Mouse (Mus musculus) kidney, postnatal 0 days (tissue): ENCODE data around the gene Pcsk1. TPM values are rescaled to one million over a fixed set of nuclear protein-coding genes. Genes with fewer than 3 reads are reported as not detected.
A peak's percentile ranks its signal among the peaks of the same experiment; 100 is the strongest.

Experiments used
- ATAC-seq: fragments of 200-750 bp; cut with Nextera tagmentation; replicated peaks from 2 replicates; pipeline ENCODE4 v1.8.0; 2017; ENCODE audit warnings: low read depth, moderate number of reproducible peaks, moderate TSS enrichment, moderate library complexity; ENCODE audit not compliant: low FRiP score
- DNase-seq: peaks from one replicate; pipeline ENCODE4 v3.0.0-alpha.2; 2016; ENCODE audit warnings: low spot score
- H3K27ac ChIP-seq: fragments of 300-500 bp; sonication (generic); 2 replicates; pipeline ENCODE4 v1.5.1; 2014; ENCODE audit warnings: mild to moderate bottlenecking
- H3K27me3 ChIP-seq: fragments of 300-500 bp; sonication (generic); 2 replicates; pipeline ENCODE4 v1.6.1; 2014; ENCODE audit warnings: low read length, mixed read lengths; ENCODE audit not compliant: insufficient read depth
- H3K36me3 ChIP-seq: fragments of 300-500 bp; sonication (generic); 2 replicates; pipeline ENCODE4 v1.6.1; 2014; ENCODE audit warnings: low read length, mixed read lengths; ENCODE audit not compliant: insufficient read depth
- H3K4me1 ChIP-seq: fragments of 300-500 bp; sonication (generic); replicated peaks from 2 replicates; pipeline ENCODE4 v1.6.1; 2014; ENCODE audit warnings: antibody characterized with exemption, low read length, mixed read lengths; ENCODE audit not compliant: insufficient read depth
- H3K4me2 ChIP-seq: fragments of 300-500 bp; sonication (generic); 2 replicates; pipeline ENCODE4 v1.6.1; 2014; ENCODE audit warnings: mild to moderate bottlenecking, low read length, moderate library complexity, mixed read lengths
- H3K4me3 ChIP-seq: fragments of 300-500 bp; sonication (generic); replicated peaks from 2 replicates; pipeline ENCODE4 v1.5.1; 2014; ENCODE audit warnings: low read depth, low read length
- H3K9ac ChIP-seq: fragments of 300-500 bp; sonication (generic); 2 replicates; pipeline ENCODE4 v1.6.1; 2014; ENCODE audit warnings: low read depth, low read length
- H3K9me3 ChIP-seq: fragments of 300-500 bp; sonication (generic); replicated peaks from 2 replicates; pipeline ENCODE4 v1.6.1; 2016; ENCODE audit warnings: low read length, inconsistent platforms, mixed read lengths
- CTCF ChIP-seq: IDR thresholded peaks from 2 replicates; pipeline ENCODE4 v1.5.1; 2016; ENCODE audit warnings: antibody characterized with exemption, low read depth, mild to moderate bottlenecking, moderate library complexity
- WGBS: fragments of 180-500 bp; shearing (Covaris S2); extraction: QIAGEN DNeasy Blood & Tissue Kit; methylation state at CpG from one replicate; pipeline ENCODE4 v1.1.7; 2014; 5-methylcytosine and 5-hydroxymethylcytosine counted together
- polyA plus RNA-seq: library from polyadenylated mRNA; unstranded; fragments of >200 nt; fragmentation: Nextera tagmentation; extraction: Ambion mirVana; gene quantifications from 2 replicates; pipeline ENCODE4 v1.2.1, GENCODE M21; 2015

Gene Pcsk1
- polyA plus RNA-seq = not detected in 2 replicates

DNA sequence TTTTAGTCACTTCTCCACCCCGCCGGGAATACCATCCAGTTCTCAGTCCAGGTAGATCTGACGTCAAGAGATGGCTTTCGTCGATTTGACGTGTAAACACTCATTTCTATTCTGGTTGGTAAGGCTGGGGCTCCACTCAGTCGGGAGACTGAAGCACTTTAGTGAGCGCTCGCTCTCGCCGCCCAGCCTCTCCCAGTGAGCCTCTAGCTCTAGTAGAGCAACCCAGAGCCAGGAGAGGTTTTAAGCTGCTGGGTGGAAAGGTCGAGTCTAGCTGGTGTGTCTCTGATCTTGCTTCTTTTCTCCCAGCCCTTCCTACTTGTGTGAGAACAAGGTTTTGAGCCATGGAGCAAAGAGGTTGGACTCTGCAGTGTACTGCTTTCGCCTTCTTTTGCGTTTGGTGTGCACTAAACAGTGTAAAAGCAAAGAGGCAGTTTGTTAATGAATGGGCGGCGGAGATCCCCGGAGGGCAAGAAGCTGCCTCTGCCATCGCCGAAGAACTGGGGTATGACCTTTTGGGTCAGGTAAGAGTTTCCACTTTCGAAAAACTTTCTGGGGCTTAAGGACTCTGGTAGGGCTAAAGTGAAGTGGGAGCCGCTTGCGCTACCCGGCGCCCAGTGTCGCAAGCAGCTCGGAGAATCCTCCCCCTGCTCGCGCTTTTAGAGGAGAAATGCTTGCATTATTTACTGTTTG lies at the start of gene Pcsk1:
TSS of gene Pcsk1 (plus strand) at position 106 of the 690 bp plus-strand sequence.
- no peak within 1 kb of the TSS for H3K9ac ChIP-seq
- DNase-seq (peak; percentile 2), ATAC-seq (no peak)
- no peaks in the 10 kb centered on the region for H3K36me3 ChIP-seq
- H3K9me3 ChIP-seq = no peaks in the 10 kb centered on the region
- no peak for TF ChIP-seq CTCF
- peak within 1 kb of the TSS; percentile 52 for H3K4me2 ChIP-seq
- peaks cover 10% of the 10 kb centered on the region; the same call in 1 of the 2 replicates for H3K27me3 ChIP-seq
- no peak within 1 kb of the TSS for H3K27ac ChIP-seq
- no peaks in the 10 kb centered on the region for H3K4me1 ChIP-seq
- WGBS = 1% methylated on average over 28 of the region's 28 CpGs
- H3K4me3 ChIP-seq = peak within 1 kb of the TSS; percentile 25

DNA sequence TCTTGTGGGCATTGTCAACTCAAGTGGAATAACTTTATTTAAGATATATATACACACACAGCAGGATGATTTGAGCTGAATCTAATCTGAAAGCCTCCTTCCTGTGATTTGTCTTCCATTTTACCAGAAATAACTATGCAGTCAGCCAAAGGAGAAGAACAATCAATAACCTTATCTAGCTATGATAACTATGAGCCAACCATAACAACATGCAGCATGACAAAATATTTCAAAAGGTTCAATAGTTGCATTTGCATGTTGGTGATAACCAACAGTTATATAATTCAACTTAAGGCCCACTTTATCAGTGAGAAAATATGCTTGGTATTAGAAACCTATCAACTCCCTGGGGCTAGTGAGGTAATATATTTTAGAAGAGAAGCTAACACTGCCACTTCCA lies 30.8 kb upstream of the Pcsk1 start:
- no peak overlapping the region for H3K4me2 ChIP-seq
- TF ChIP-seq CTCF = no peak
- no peaks in the 10 kb centered on the region for H3K9me3 ChIP-seq
- no peak overlapping the region for H3K9ac ChIP-seq
- no peak overlapping the region for H3K27ac ChIP-seq
- ATAC-seq (no peak), DNase-seq (no peak)
- H3K27me3 ChIP-seq = no peaks in the 10 kb centered on the region
- no peak overlapping the region for H3K4me3 ChIP-seq
- H3K4me1 ChIP-seq = no peaks in the 10 kb centered on the region
- H3K36me3 ChIP-seq = no peaks in the 10 kb centered on the region

GRCm38 (mm10) chr13:75063947-75064346 lies 25.7 kb upstream of the Pcsk1 start:
- no peaks in the 10 kb centered on the region for H3K9me3 ChIP-seq
- no peaks in the 10 kb centered on the region for H3K36me3 ChIP-seq
- H3K27ac ChIP-seq = no peak overlapping the region
- H3K4me1 ChIP-seq = no peaks in the 10 kb centered on the region
- H3K4me3 ChIP-seq = no peak overlapping the region
- no peaks in the 10 kb centered on the region for H3K27me3 ChIP-seq
- WGBS = 79% methylated on average over 3 of the region's 3 CpGs
- no peak overlapping the region for H3K4me2 ChIP-seq
- no peak for TF ChIP-seq CTCF
- no peak for ATAC-seq
- no peak for DNase-seq
- H3K9ac ChIP-seq = no peak overlapping the region

DNA sequence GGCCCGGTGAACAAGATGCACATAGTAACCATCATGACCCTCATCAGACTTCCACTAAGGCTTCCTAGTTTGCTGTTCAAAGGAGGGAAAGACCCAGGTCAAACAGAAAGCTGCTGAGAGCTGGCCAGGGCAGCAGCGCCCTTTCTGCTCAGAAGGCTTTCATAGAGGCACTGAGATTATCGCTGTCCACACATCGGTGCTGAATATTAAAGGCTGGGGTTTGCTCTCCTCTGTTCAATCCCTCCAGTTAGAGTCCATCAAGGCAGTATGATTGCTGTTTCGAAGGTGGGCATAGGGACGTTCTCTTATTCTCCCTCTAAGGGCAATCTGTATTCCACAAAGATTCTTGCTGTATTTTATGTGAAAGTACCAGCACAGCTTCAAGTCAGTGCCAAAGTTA lies 1.0 kb upstream of the Pcsk1 start:
- peaks cover 10% of the 10 kb centered on the region; the same call in 1 of the 2 replicates for H3K27me3 ChIP-seq
- no peak overlapping the region for H3K4me3 ChIP-seq
- H3K9me3 ChIP-seq = no peaks in the 10 kb centered on the region
- H3K4me1 ChIP-seq = no peaks in the 10 kb centered on the region
- ATAC-seq = peak; percentile 75; the same call in 1 of the 2 replicates
- H3K36me3 ChIP-seq = no peaks in the 10 kb centered on the region
- H3K27ac ChIP-seq = no peak overlapping the region
- peak; percentile 70 for DNase-seq
- WGBS = 18% methylated on average over 6 of the region's 6 CpGs
- no peak overlapping the region for H3K4me2 ChIP-seq
- TF ChIP-seq CTCF = no peak
- H3K9ac ChIP-seq = no peak overlapping the region

GRCm38 (mm10) chr13:75090411-75090779 lies 769 bp downstream of the Pcsk1 start:
- H3K36me3 ChIP-seq = no peaks in the 10 kb centered on the region
- H3K4me2 ChIP-seq = peak overlapping the region; percentile 52
- ATAC-seq = no peak
- no peaks in the 10 kb centered on the region for H3K9me3 ChIP-seq
- no peak for DNase-seq
- no peaks in the 10 kb centered on the region for H3K4me1 ChIP-seq
- H3K27me3 ChIP-seq = peaks cover 10% of the 10 kb centered on the region; the same call in 1 of the 2 replicates
- H3K9ac ChIP-seq = no peak overlapping the region
- TF ChIP-seq CTCF = no peak
- no peak overlapping the region for H3K27ac ChIP-seq
- peak overlapping the region; percentile 25 for H3K4me3 ChIP-seq
- 2% methylated on average over 12 of the region's 12 CpGs for WGBS

- Histone ChIP-seq H3K4me2 (no peak overlapping the region), H3K36me3 (no peaks in the 10 kb centered on the region), H3K27me3 (peaks cover 10% of the 10 kb centered on the region; the same call in 1 of the 2 replicates), H3K4me1 (no peaks in the 10 kb centered on the region), H3K9me3 (no peaks in the 10 kb centered on the region), H3K27ac (no peak overlapping the region), H3K9ac (no peak overlapping the region), H3K4me3 (no peak overlapping the region)
- 42% methylated on average over 5 of the region's 5 CpGs for WGBS
- no peak for DNase-seq
- no peak for ATAC-seq
- TF ChIP-seq CTCF = no peak
Measured at GRCm38 (mm10) chr13:75091071-75091470, 1.4 kb downstream of the Pcsk1 start.
